ENCODE assay signal across 15 mouse cellular contexts in the genomic region with DNA sequence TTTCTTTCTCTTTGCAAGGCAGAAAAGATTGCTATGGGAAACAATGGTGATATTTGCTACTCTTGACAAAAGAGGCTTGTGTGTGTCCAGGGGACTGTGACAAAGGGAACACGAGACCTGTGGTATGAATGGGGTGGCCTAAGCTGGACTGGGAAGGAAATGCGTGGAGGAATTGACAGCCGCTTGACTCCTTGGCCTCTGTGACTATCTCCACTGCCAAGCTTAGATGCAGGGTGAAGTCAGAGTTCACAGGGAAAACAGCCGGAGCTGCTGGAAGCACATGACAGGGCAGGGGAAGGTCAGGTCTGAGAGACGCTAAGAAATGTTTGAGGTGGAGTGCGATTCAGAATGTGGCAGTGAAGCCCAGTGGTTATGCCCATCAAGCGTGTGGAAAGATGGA. TPM values are rescaled to one million over a fixed set of nuclear protein-coding genes. Genes with fewer than 3 reads are reported as not detected.
DNase-seq lines count a peak whose midpoint lies in the region; ATAC-seq and TF ChIP-seq lines count a peak whose summit lies in the region.
"Had no signal": no experiment of that assay in that cellular context is flagged by ENCODE, and none has a peak within 500 bp of the region (broad histone marks: within the 10 kb centered on the region; RNA-seq: fewer than 3 reads in every experiment).

No protein-coding gene starts in this region.

- ATAC-seq in liver, postnatal 0 days, result 0 out of 2 replicates have a peak, but pooled peaks have one; percentile 27
- no peak for ATAC-seq in liver, embryonic 12.5 days
- no peak for ATAC-seq in CD4-positive, CD25-positive, alpha-beta regulatory T cell, adult 4 months

- H3K27ac ChIP-seq in heart, embryonic 10.5 days, result no peak overlapping the region
- no peak overlapping the region for H3K27ac ChIP-seq in liver, postnatal 0 days (ENCODE audit: low read depth)
- H3K27ac ChIP-seq in liver, embryonic 12.5 days, result no peak overlapping the region
- H3K27ac ChIP-seq: embryonic facial prominence, embryonic 15.5 days; limb, embryonic 10.5 days had no signal

- TF ChIP-seq EP300 in liver, postnatal 0 days (IDR thresholded peaks at IDR 0.05; ENCODE audit: low read depth), result no peak

- no peak overlapping the region for H3K9ac ChIP-seq in liver, postnatal 0 days (replicated peaks)
- no peak overlapping the region for H3K9ac ChIP-seq in liver, embryonic 12.5 days
- H3K9ac ChIP-seq: embryonic facial prominence, embryonic 15.5 days; neural tube, embryonic 13.5 days had no signal

- H3K27me3 ChIP-seq in heart, embryonic 10.5 days (ENCODE audit: insufficient read depth, poor library complexity, severe bottlenecking), result peaks cover 14% of the 10 kb centered on the region
- no peaks in the 10 kb centered on the region for H3K27me3 ChIP-seq in liver, postnatal 0 days (ENCODE audit: insufficient read depth, low read length)
- H3K27me3 ChIP-seq in liver, embryonic 12.5 days (replicated peaks), result 0 out of 2 replicates have a peak, but pooled peaks cover 3% of the 10 kb centered on the region
- H3K27me3 ChIP-seq: embryonic facial prominence, embryonic 15.5 days; neural tube, embryonic 13.5 days had no signal

- peaks cover 20% of the 10 kb centered on the region for H3K4me1 ChIP-seq in heart, embryonic 10.5 days
- no peaks in the 10 kb centered on the region for H3K4me1 ChIP-seq in liver, postnatal 0 days (ENCODE audit: insufficient read depth)
- 0 out of 2 replicates have a peak, but pooled peaks cover 4% of the 10 kb centered on the region for H3K4me1 ChIP-seq in liver, embryonic 12.5 days

- H3K4me2 ChIP-seq in liver, postnatal 0 days (ENCODE audit: low read depth, low read length), result no peak overlapping the region
- H3K4me2 ChIP-seq in liver, embryonic 12.5 days, result no peak overlapping the region
- H3K4me2 ChIP-seq: embryonic facial prominence, embryonic 15.5 days; neural tube, embryonic 13.5 days had no signal

- no peaks in the 10 kb centered on the region for H3K36me3 ChIP-seq in heart, embryonic 10.5 days
- no peaks in the 10 kb centered on the region for H3K36me3 ChIP-seq in liver, postnatal 0 days (replicated peaks; ENCODE audit: insufficient read depth, low read length)
- no peaks in the 10 kb centered on the region for H3K36me3 ChIP-seq in liver, embryonic 12.5 days
- H3K36me3 ChIP-seq: embryonic facial prominence, embryonic 15.5 days; limb, embryonic 10.5 days; neural tube, embryonic 13.5 days had no signal

- intact Hi-C loops in heart, postnatal 25 days (cut with DNase I), result no loop called here

- WGBS in heart, embryonic 10.5 days, result 27% methylated on average over 7 of the region's 7 CpGs
- WGBS in liver, postnatal 0 days (ENCODE audit: insufficient replicate concordance), result 47% methylated on average over 7 of the region's 7 CpGs
- 49% methylated on average over 7 of the region's 7 CpGs for WGBS in liver, embryonic 12.5 days (ENCODE audit: insufficient replicate concordance)

- H3K4me3 ChIP-seq in heart, embryonic 10.5 days, result no peak overlapping the region
- H3K4me3 ChIP-seq in liver, postnatal 0 days (ENCODE audit: low read depth, low read length), result no peak overlapping the region
- H3K4me3 ChIP-seq in liver, embryonic 12.5 days, result no peak overlapping the region
- H3K4me3 ChIP-seq: embryonic facial prominence, embryonic 15.5 days; limb, embryonic 10.5 days; neural tube, embryonic 13.5 days had no signal

- no peak for TF ChIP-seq CTCF in liver, postnatal 0 days (IDR thresholded peaks at IDR 0.05; ENCODE audit: low read depth)

- peak; percentile 72 for DNase-seq in heart, embryonic 10.5 days (ENCODE audit: low spot score)
- DNase-seq in heart, postnatal 25 days (ENCODE audit: low spot score), result no peak
- DNase-seq in liver, postnatal 0 days, result no peak
- DNase-seq in kidney, postnatal 25 days, result peak; percentile 27 to 52
- no peak for DNase-seq in ovary, adult 18-20 months (ENCODE audit: low spot score)
- DNase-seq: cerebellum, adult 9-11 months; gastrocnemius, postnatal 36 days; lung, adult 2 months; thymus, postnatal 25 days had no signal

- H3K9me3 ChIP-seq in heart, embryonic 10.5 days, result no peaks in the 10 kb centered on the region
- H3K9me3 ChIP-seq in liver, postnatal 0 days (ENCODE audit: low read length), result no peaks in the 10 kb centered on the region
- H3K9me3 ChIP-seq in liver, embryonic 12.5 days (replicated peaks), result no peaks in the 10 kb centered on the region
- H3K9me3 ChIP-seq: embryonic facial prominence, embryonic 15.5 days; limb, embryonic 10.5 days; neural tube, embryonic 13.5 days had no signal

RNA-seq across cellular contexts. Expression of gene Id4, which starts 56.4 kb away (rescaled TPM):
- 2.7 and 6.6 TPM in 2 replicates for polyA plus RNA-seq in heart, embryonic 10.5 days (2016; fragmentation: Nextera tagmentation; extraction: Ambion mirVana)
- total RNA-seq in heart, postnatal 25 days (2021), result 1 to 10 TPM; 1.3 to 1.5 TPM
- 0.47 and 0.71 TPM in 2 replicates for polyA plus RNA-seq in liver, postnatal 0 days (2015; fragmentation: Nextera tagmentation; extraction: Ambion mirVana)
- 0.54 and 0.67 TPM in 2 replicates for polyA plus RNA-seq in liver, embryonic 12.5 days (2016; fragmentation: Nextera tagmentation; extraction: Ambion mirVana)
- not detected for polyA plus RNA-seq in CD4-positive, CD25-positive, alpha-beta regulatory T cell, adult 4 months (2017; shearing (Covaris generic))
- total RNA-seq: hematopoietic stem cell, adult 5-6 weeks had no signal

Comparison
In these comparisons a context has a peak if more than half of its experiments do, and no peak if none do; other contexts are left out.
1. DNase-seq: peak in heart, embryonic 10.5 days (single experiment) and kidney, postnatal 25 days (2 of 2); none in heart, postnatal 25 days (single experiment), liver, postnatal 0 days (single experiment) and ovary, adult 18-20 months (single experiment).